Mouse (Mus musculus) gastrocnemius, postnatal 10 days (tissue): ENCODE measurements at regions not wholly inside any gene's neighbourhood (a gene's known extent, or its start where the extent isn't known, plus 50 kb on each side); places are given as distances from the start of the nearest gene placed in this dataset.
A peak's percentile ranks its signal among the peaks of the same experiment; 100 is the strongest.

ENCODE experiments used
- DNase-seq: peaks from one replicate; pipeline ENCODE4 v3.0.0; 2021; ENCODE audit warnings: mixed read lengths

DNA sequence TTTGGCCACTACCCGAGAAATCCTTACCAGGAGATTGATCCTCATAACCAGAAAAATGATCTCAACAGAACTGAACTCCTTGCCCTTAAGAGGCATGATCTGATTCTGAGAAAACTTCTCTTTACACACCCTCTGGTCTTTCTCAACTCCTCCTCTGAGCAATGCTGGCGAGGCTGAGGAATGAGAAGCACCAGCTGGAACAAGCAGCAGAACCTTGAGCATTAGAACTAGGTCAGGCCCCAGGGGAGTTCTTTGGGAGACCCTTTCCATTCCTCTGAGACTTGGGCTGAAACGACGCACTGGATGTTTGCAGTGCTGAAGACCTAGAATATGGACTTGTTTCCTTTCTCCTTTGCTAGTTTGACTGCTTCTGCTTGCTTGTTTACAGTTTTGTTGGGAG lies 224.6 kb upstream of the Ar start:
- DNase-seq = peak; percentile 12

DNA sequence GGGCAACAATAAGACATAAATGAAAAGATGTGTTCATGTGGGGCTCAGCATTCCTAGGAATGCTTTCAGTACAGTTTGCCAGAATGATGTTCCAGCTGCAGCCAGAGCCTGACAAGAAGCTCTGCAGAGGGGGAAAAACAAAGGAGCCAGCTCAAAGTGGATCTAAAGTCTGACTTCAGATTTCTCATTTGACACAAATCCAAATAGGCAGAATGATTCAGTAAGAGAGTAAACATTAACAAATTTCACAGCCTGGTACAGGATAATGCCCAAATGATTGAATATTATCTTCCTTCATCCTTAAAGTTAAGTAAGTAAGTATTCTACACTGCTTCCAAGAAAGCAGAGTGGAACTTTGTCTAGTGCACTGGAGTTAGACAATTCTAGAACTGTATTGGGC lies 224.2 kb upstream of the Ar start:
- no peak for DNase-seq

DNA sequence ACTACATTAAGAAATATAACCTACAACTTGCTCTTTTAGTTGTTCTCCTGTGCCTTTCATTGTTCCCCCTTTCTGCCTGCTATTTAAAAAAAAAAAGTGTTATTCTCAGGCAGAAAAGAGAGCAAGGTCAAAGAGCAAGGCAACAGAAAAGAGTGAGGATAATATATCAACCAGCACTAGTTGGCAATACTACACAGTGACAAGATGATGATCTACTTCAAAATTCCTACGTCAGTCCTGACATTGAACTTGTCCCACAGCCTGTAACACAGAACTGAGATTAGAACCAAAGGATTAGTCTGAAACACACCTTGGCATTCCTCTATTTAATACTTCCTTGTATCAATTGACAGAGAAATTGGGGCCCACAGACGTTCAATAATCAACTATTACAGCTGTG lies 222.8 kb upstream of the Ar start:
- DNase-seq = no peak
